Mouse (Mus musculus) testis, postnatal 14 days (tissue): ENCODE measurements around the gene Mea1.

Experiments used
- DNase-seq: peaks from one replicate; pipeline ENCODE4 v3.0.0; 2021; ENCODE audit warnings: low spot score

The Mea1 gene

GRCm38 (mm10) chr17:46669911-46670310, 8.7 kb upstream of the Mea1 start:
- DNase-seq: no peak

DNA sequence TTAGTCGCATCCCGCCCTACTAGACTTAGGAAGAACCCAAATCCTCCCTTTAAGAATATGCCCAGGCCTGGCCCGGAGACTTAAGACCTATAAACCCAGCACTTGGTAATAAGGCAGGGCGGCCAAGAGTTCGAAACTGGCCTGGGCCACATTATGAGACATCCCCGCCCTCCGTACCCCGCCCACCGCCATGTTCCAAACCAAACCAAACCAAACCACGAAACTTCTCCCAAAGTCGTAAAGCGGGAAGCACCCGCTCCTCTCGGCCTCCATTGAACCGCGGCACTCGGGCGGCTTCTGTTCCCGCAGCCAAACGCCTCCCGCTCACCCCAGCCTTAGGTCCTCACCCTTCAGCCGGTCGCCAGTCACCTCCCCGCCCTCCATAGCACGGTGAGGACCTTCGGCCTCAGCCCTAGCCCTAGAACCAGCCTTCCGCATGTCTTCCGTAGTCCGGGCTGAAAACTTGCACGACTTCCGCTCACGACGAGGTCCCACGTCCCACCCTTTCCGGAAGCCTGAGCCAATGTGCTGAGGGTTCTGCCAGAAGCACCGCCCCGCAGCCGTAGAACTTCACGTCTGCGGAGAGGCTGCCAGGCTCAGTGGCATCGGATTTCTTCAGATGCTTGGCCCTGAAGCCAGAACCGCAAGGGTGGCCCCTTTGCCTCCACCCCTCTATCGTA, 4.6 kb upstream of the Mea1 start, which contains the start of gene Rrp36:
Gene Rrp36, minus strand, starts transcription at position 503 of the 680 bp plus-strand sequence.
- peak; percentile 91 for DNase-seq

GRCm38 (mm10) chr17:46674530-46675283, 3.9 kb upstream of the Mea1 start:
- peak; percentile 55 for DNase-seq

- no peak for DNase-seq
Measured at GRCm38 (mm10) chr17:46678911-46679310, 318 bp downstream of the Mea1 start.

GRCm38 (mm10) chr17:46679843-46680759, 1.5 kb downstream of the Mea1 start:
- DNase-seq: peak; percentile 72

GRCm38 (mm10) chr17:46680760-46681373, 2.3 kb downstream of the Mea1 start, which contains the start of gene Klhdc3:
Gene Klhdc3, minus strand, starts transcription at chr17:46680914.
- peak; percentile 98 for DNase-seq

- no peak for DNase-seq
Measured at GRCm38 (mm10) chr17:46681466-46682118, 3.0 kb downstream of the Mea1 start.

DNA sequence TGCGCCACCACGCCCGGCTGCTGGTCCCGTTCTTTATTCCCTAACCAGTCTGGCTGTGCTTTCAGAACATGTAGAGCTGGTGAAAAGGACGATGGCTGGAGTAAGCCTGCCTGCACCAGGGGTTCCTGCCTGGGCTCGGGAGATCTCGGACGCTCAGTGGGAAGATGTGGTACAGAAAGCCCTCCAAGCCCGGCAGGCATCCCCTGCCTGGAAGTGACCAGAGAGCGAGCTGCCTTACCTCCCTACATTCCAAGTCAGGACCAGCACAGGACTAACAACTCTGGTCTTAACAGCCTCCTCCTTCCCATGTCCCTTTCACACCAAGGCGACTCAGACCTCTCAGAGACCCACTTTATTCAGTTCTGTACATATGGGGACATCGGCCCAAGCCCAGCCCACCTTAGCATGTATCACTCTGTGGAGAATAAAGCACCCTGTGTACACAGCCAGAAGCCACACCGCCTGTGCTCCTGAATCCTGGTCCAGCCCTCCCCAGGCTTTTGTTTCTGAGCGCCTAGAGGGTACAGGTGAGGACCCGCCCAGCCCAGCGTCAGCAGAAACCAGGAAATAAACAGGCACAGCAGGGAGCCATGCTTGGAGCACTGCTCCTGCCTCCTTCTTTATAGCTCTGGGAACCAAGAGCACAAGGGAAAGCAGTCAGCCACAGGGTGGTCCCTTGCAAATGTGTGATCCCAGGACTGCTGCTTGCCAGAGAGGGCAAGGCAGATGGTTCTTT, 4.2 kb downstream of the Mea1 start:
- DNase-seq: no peak

DNA sequence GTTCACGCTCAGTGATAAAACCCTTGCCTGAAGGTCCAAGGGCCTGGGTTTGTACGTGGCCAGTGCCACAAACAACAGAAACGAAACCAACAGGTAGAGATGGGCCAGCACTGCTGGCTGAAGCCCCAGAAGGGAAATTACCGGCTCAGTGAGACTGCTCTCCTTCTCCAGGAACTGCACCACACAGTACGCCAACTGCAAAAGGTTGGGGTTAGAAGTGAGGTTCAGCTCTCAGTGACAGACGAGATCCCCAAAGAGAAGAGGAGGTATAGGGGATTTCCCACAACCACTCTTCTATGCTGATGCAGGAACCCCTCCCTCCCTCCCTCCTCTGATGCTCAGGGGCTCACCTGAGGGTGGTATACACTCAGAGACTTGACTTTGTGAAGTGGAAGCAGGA, 7.3 kb downstream of the Mea1 start:
- DNase-seq: no peak

DNA sequence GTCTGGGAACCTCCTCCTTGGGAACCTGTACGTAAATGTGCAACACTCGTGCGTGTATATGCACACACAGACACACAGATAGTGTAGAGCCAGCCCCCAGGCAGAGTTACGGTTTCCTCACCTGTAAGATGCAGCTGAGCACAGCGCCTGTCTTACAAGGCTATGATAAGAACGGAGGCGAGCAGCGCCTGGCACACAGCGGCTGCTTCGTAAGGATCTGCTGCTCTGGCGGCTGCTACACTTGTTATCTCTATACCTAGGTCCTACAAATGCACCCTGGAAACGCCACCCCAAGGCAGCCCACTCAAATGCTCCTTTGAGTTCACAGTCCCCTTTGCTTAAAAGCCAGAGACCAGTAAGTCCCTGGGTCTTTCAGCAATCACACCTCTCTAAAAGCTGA, 12.1 kb downstream of the Mea1 start:
- DNase-seq: no peak

DNA sequence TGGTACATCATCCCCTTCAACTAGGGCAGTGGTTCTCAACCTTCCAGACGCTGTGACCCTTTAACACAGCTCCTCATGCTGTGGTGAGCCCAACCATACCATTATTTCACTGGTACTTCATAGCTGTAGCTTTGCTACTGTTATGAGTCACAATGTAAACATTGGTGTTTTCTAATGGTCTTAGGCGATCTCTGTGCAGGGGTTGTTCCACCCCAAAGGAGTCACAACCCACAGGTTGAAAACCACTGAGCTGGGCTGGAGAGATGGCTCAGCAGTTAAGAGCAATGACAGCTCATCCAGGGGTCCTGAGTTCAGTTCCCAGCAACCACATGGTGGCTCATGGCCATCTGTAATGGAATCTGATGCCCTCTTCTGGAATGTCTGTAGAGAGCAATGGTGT, 12.8 kb downstream of the Mea1 start:
- no peak for DNase-seq

DNA sequence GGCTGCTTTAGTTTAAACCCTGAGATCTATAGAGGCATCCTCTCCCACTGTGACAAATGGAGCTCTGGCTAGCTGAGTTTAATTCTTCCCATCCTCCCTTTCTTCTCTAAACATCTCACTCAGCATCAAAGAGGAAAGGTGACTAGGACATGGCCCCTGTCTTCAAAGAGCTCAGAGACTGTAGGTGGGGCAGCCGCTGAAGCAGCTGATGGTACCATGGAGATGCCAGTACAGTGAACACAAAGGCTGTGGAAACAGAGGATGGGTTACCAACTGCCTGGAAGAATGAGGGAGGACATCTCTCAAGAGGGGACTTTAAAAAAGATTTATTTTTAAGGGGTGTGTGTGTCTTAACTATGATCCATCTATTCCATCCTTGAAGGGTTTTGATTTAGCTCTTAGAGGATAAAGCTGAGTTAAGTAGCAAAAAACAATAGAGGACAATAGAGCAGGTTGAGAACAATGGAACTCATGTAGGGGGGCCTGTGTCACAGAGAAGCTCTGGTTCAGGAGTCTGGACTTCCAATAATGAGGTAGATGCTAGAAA, 16.0 kb downstream of the Mea1 start:
- no peak for DNase-seq

GRCm38 (mm10) chr17:46698515-46698914, 19.9 kb downstream of the Mea1 start:
- no peak for DNase-seq

DNA sequence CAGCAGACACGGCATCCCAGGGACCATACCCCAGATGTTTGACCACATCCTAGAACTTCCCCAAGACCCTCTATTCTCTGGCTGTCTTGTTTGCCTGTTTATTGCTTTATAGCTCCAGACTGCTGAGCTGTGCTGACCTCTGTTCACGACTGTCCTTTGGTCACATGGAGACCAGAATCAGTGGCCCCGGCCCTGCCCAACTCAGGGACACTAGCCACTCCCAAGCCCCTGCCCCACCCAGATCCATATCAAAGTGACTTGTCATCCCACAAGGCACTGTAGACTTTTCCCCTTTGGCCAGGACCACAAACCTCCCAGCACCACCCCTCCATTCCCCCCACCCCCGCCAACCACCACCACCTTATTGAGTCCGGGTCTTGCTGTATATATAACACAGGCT, 20.7 kb downstream of the Mea1 start:
- no peak for DNase-seq

DNA sequence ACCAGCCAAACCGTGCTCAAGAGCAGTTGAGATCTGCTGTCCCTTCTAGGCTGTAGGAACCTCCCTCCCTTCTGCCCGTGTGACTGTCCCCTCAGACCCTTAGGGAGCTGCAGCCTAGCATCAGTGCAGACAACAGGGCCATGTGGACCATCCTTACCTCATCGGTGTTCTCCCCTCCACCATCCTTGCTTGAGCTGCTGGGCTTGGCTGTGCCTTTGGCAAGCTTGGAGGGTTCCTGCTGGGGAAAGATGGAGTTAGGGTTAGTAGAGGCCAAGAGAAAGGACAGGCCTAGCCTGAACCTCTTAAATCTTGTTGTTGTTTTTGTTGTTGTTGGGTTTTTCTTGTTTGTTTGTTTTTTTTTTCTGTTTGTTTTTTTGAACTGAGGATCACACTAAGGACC, 21.3 kb downstream of the Mea1 start:
- DNase-seq: no peak

GRCm38 (mm10) chr17:46701489-46701888, 22.9 kb downstream of the Mea1 start:
- no peak for DNase-seq

GRCm38 (mm10) chr17:46702100-46702499, 23.5 kb downstream of the Mea1 start:
- no peak for DNase-seq

GRCm38 (mm10) chr17:46702506-46702905, 23.9 kb downstream of the Mea1 start:
- DNase-seq: no peak

DNA sequence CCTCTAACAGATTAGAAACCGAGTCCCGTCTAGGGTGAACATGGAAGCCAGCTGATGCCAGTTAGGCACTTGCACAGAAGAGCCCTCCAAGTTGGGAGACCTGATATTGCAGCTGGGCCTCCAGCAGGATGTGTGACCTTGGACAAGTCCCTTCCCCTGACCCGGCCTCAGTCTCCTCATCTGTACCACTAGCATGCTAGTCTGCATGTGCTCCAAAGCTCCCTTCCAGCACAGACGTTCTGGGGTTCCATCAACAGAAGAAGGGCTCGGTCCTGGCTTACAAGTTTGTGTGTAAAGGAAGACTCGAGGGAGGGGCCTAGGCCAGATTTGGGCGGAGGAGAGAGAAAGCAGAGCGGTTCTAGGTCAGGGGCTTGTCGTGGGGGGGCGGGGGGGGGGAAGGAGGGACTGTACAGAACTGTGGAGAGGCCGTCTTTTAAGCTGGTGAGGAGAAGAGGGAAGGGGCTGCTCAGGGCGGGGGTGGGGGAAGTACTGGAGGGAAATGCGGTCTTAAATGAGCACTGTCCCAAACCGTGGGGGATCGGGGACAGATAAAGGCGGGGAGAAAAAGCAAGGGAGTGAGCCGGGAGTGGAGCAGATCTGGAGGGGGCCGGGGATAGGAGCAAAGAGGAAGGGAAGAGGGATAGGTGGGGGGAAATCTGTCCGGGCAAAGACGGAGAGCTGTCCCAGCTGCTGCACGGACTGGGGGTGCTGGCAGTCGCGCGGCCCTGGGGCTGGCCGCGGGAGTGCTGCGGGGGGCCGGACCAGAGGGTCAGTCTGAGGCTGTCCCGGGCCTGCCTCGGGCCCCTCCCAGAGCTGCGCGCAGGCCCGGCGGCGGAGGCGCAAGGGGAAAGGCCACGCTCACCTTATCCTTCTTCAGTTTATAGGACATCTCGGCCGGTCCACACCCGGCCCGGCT, 25.6 kb downstream of the Mea1 start:
- no peak for DNase-seq
